In the genomic region with DNA sequence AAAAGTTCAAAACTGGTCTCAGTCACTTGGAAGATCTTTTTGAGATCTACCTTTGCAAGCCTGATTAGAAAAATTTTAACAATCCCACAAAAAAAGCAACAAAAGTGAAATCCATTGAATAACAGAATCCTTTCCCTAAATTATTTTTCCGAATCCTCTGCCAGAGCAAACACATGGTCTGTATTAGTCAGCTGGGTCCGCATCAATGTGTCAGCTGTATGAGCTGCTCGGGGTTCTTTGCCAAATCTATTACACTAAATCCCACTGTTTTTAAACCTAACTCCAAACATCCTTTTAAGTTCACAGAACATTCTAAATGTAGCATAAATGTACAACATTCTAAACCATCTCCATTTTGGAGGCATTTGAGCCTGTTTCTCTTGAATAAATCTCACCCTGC, we compare ENCODE assay signal across 11 mouse cellular contexts.
DNase-seq lines count a peak whose midpoint lies in the region; ATAC-seq and TF ChIP-seq lines count a peak whose summit lies in the region.
"Had no signal": no experiment of that assay in that cellular context is flagged by ENCODE, and none has a peak within 500 bp of the region (broad histone marks: within the 10 kb centered on the region; RNA-seq: fewer than 3 reads in every experiment).

No protein-coding gene starts in this region.

- no peaks in the 10 kb centered on the region for H3K27me3 ChIP-seq in forebrain, postnatal 0 days (ENCODE audit: insufficient read depth, low read length)
- H3K27me3 ChIP-seq in forebrain, embryonic 12.5 days = no peaks in the 10 kb centered on the region
- H3K27me3 ChIP-seq in limb, embryonic 13.5 days = no peaks in the 10 kb centered on the region
- no peaks in the 10 kb centered on the region for H3K27me3 ChIP-seq in limb, embryonic 10.5 days (ENCODE audit: low read depth, poor library complexity, severe bottlenecking)
- H3K27me3 ChIP-seq in embryonic facial prominence, embryonic 14.5 days (replicated peaks; ENCODE audit: control insufficient read depth, insufficient read depth, low read length) = no peaks in the 10 kb centered on the region

- no peak for TF ChIP-seq CTCF in forebrain, postnatal 0 days (IDR thresholded peaks at IDR 0.05; ENCODE audit: low read depth)

- H3K4me2 ChIP-seq in forebrain, postnatal 0 days (ENCODE audit: low read depth) = no peak overlapping the region
- no peak overlapping the region for H3K4me2 ChIP-seq in forebrain, embryonic 12.5 days
- no peak overlapping the region for H3K4me2 ChIP-seq in limb, embryonic 13.5 days (replicated peaks)
- H3K4me2 ChIP-seq in embryonic facial prominence, embryonic 14.5 days (ENCODE audit: low read depth, low read length) = no peak overlapping the region

- DNase-seq in forebrain, postnatal 0 days = peak; percentile 2
- no peak for DNase-seq in limb, embryonic 10.5 days (ENCODE audit: low spot score)
- DNase-seq in embryonic facial prominence, embryonic 14.5 days (ENCODE audit: low spot score) = peak; percentile 92
- DNase-seq in layer of hippocampus, postnatal 10 days (ENCODE audit: low spot score in 2 of 2) = peak; percentile 4 to 14
- DNase-seq in natural killer cell, adult 2 months (ENCODE audit: low spot score in 2 of 2) = no peak
- DNase-seq: cerebellum, postnatal 25 days; kidney, adult 11 months had no signal

- no peak overlapping the region for H3K27ac ChIP-seq in forebrain, postnatal 0 days (ENCODE audit: low read depth, low read length)
- H3K27ac ChIP-seq in forebrain, embryonic 12.5 days = no peak overlapping the region
- H3K27ac ChIP-seq in limb, embryonic 13.5 days = no peak overlapping the region
- no peak overlapping the region for H3K27ac ChIP-seq in limb, embryonic 10.5 days
- peak overlapping the region; percentile 46; the same call in 1 of the 2 replicates for H3K27ac ChIP-seq in embryonic facial prominence, embryonic 14.5 days (replicated peaks; ENCODE audit: low read depth, low read length)
- H3K27ac ChIP-seq: forebrain, embryonic 10.5 days had no signal

- H3K4me1 ChIP-seq in forebrain, postnatal 0 days (ENCODE audit: insufficient read depth) = no peaks in the 10 kb centered on the region
- H3K4me1 ChIP-seq in forebrain, embryonic 12.5 days = no peaks in the 10 kb centered on the region
- no peaks in the 10 kb centered on the region for H3K4me1 ChIP-seq in limb, embryonic 13.5 days
- H3K4me1 ChIP-seq in limb, embryonic 10.5 days = no peaks in the 10 kb centered on the region
- no peaks in the 10 kb centered on the region for H3K4me1 ChIP-seq in embryonic facial prominence, embryonic 14.5 days (ENCODE audit: control insufficient read depth, insufficient read depth, low read length)
- H3K4me1 ChIP-seq: forebrain, embryonic 10.5 days had no signal

- H3K9me3 ChIP-seq in forebrain, postnatal 0 days (ENCODE audit: low read length) = no peaks in the 10 kb centered on the region
- H3K9me3 ChIP-seq in forebrain, embryonic 12.5 days = no peaks in the 10 kb centered on the region
- no peaks in the 10 kb centered on the region for H3K9me3 ChIP-seq in limb, embryonic 13.5 days
- H3K9me3 ChIP-seq in limb, embryonic 10.5 days (replicated peaks) = no peaks in the 10 kb centered on the region
- H3K9me3 ChIP-seq in embryonic facial prominence, embryonic 14.5 days (ENCODE audit: control insufficient read depth, low read length) = no peaks in the 10 kb centered on the region
- H3K9me3 ChIP-seq: forebrain, embryonic 10.5 days had no signal

- H3K9ac ChIP-seq in forebrain, postnatal 0 days = no peak overlapping the region
- no peak overlapping the region for H3K9ac ChIP-seq in forebrain, embryonic 12.5 days
- H3K9ac ChIP-seq in limb, embryonic 13.5 days = no peak overlapping the region
- H3K9ac ChIP-seq in embryonic facial prominence, embryonic 14.5 days (ENCODE audit: low read depth, low read length) = no peak overlapping the region

- no peaks in the 10 kb centered on the region for H3K36me3 ChIP-seq in forebrain, postnatal 0 days (ENCODE audit: insufficient read depth)
- no peaks in the 10 kb centered on the region for H3K36me3 ChIP-seq in forebrain, embryonic 12.5 days (replicated peaks)
- no peaks in the 10 kb centered on the region for H3K36me3 ChIP-seq in limb, embryonic 13.5 days
- H3K36me3 ChIP-seq in limb, embryonic 10.5 days = no peaks in the 10 kb centered on the region
- no peaks in the 10 kb centered on the region for H3K36me3 ChIP-seq in embryonic facial prominence, embryonic 14.5 days (ENCODE audit: control insufficient read depth, insufficient read depth, low read length)
- H3K36me3 ChIP-seq: forebrain, embryonic 10.5 days had no signal

- no peak overlapping the region for H3K4me3 ChIP-seq in forebrain, postnatal 0 days (ENCODE audit: low read depth, low read length)
- no peak overlapping the region for H3K4me3 ChIP-seq in forebrain, embryonic 12.5 days (replicated peaks)
- no peak overlapping the region for H3K4me3 ChIP-seq in limb, embryonic 13.5 days
- H3K4me3 ChIP-seq in limb, embryonic 10.5 days = no peak overlapping the region
- no peak overlapping the region for H3K4me3 ChIP-seq in embryonic facial prominence, embryonic 14.5 days (ENCODE audit: low read depth, low read length)
- H3K4me3 ChIP-seq: forebrain, embryonic 10.5 days had no signal

- no peak for ATAC-seq in forebrain, postnatal 0 days
- no peak for ATAC-seq in forebrain, embryonic 12.5 days (ENCODE audit: low FRiP score)
- peak; percentile 64; the same call in 1 of the 2 replicates for ATAC-seq in limb, embryonic 13.5 days (ENCODE audit: low FRiP score, low read depth)
- ATAC-seq in embryonic facial prominence, embryonic 14.5 days (ENCODE audit: low read depth) = peak; percentile 81
- ATAC-seq in activated CD4-positive, CD25-positive, alpha-beta regulatory T cell, adult 4 months = no peak

- WGBS in forebrain, postnatal 0 days = 63% methylated on average over 3 of the region's 3 CpGs
- WGBS in forebrain, embryonic 12.5 days = 86% methylated on average over 3 of the region's 3 CpGs
- 32% methylated on average over 3 of the region's 3 CpGs for WGBS in limb, embryonic 13.5 days
- WGBS in limb, embryonic 10.5 days = 83% methylated on average over 3 of the region's 3 CpGs
- WGBS in embryonic facial prominence, embryonic 14.5 days = 30% methylated on average over 3 of the region's 3 CpGs

Comparison
In these comparisons a context has a peak if more than half of its experiments do, and no peak if none do; other contexts are left out.
1. ATAC-seq: peak in limb, embryonic 13.5 days (single experiment) and embryonic facial prominence, embryonic 14.5 days (single experiment); none in forebrain, postnatal 0 days (single experiment), forebrain, embryonic 12.5 days (single experiment) and activated CD4-positive, CD25-positive, alpha-beta regulatory T cell, adult 4 months (single experiment).
2. DNase-seq: peak in forebrain, postnatal 0 days (single experiment), embryonic facial prominence, embryonic 14.5 days (single experiment) and layer of hippocampus, postnatal 10 days (2 of 2); none in limb, embryonic 10.5 days (single experiment) and natural killer cell, adult 2 months (0 of 2).